Mouse (Mus musculus) G1E (cell line): Measurements from ENCODE around the gene Ankrd13d.

Source experiments
- CTCF ChIP-seq: IDR thresholded peaks from 2 replicates; pipeline ENCODE4 v1.5.1; 2012; ENCODE audit warnings: low read depth, low read length, inconsistent platforms, mixed read lengths
- GATA1 ChIP-seq: IDR thresholded peaks from 2 replicates; pipeline ENCODE4 v1.6.1; 2012; ENCODE audit warnings: borderline replicate concordance, low read length, inconsistent platforms, mixed read lengths
- POLR2AphosphoS5 ChIP-seq: IDR thresholded peaks from 2 replicates; pipeline ENCODE4 v1.6.1; 2012; ENCODE audit warnings: low read depth, low read length, inconsistent platforms; ENCODE audit not compliant: insufficient replicate concordance

GRCm38 (mm10) chr19:4304871-4305321, 22.0 kb upstream of the Ankrd13d start:
- TF ChIP-seq CTCF, result no peak
- no peak for TF ChIP-seq POLR2AphosphoS5
- TF ChIP-seq GATA1, result no peak
